Mouse (Mus musculus): Measurements from ENCODE around the gene Rhobtb3.

DNA sequence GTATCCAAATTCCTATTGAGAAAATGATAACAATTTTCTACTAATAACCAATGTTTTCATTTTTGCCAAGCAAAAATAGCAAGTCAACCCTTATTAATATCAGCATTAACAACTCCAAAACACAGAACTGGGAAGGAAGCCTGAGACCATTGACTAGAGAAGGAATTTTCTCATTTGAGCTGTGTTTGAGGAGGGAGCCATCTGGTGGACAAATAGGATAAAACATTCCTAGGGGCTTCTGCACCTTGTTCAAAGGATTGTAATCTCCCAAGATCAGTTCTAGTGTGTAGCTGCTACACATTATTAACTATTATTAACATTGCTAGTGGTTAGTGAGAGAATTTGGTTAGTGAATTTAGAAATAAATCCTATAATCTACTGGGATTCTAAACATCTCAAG, 65.8 kb downstream of the Rhobtb3 start:
- TF ChIP-seq CTCF (IDR thresholded peaks at IDR 0.05; ENCODE audit: low read depth, low read length), result peak; percentile 23; the same call in 1 of the 2 replicates
- TF ChIP-seq TAL1 (conservative IDR thresholded peaks at IDR 0.05; ENCODE audit: low read depth, low read length), result no peak
- no peak for TF ChIP-seq GATA1 (IDR thresholded peaks at IDR 0.05; ENCODE audit: borderline replicate concordance, low read length)
- TF ChIP-seq GATA2 (IDR thresholded peaks at IDR 0.05; ENCODE audit: borderline replicate concordance, low read depth, low read length), result no peak
- TF ChIP-seq POLR2AphosphoS5 (IDR thresholded peaks at IDR 0.05; ENCODE audit: insufficient replicate concordance, low read depth, low read length), result no peak

Data from G1E (cell line).